Mouse (Mus musculus) megakaryocyte, embryonic 14.5 days (primary cell): ENCODE results near the gene Ugt1a7c.

ENCODE experiments used
- FLI1 ChIP-seq: IDR thresholded peaks from 2 replicates; pipeline ENCODE4 v1.6.1; 2012; ENCODE audit warnings: low read length, inconsistent platforms, mixed read lengths
- GATA1 ChIP-seq: IDR thresholded peaks from 3 replicates; pipeline ENCODE4 v1.6.1; 2012; ENCODE audit warnings: mixed read lengths, low read length, inconsistent platforms, borderline replicate concordance

GRCm38 (mm10) chr1:88087513-88087912, 7.3 kb upstream of the Ugt1a7c start, which contains the start of gene Ugt1a8:
- TF ChIP-seq FLI1 (no peak), GATA1 (no peak)
